Mouse (Mus musculus) brain, embryonic 14.5 days (tissue): Measurements from ENCODE around the gene Hist1h2bf. TPM values are rescaled to one million over a fixed set of nuclear protein-coding genes. Genes with fewer than 3 reads are reported as not detected.
"Not testable (repeated sequence)": the region's sequence is repeated elsewhere in the genome, so short reads cannot be mapped to it uniquely, and the experiment has no call there.

Source experiments
- DNase-seq: peaks from one replicate; pipeline ENCODE4 v3.0.0-alpha.2; 2011; ENCODE audit warnings: low read depth
- CTCF ChIP-seq: fragments of 200-500 bp; IDR thresholded peaks from 2 replicates; pipeline ENCODE4 v1.5.1; 2012; ENCODE audit warnings: inconsistent platforms, mild to moderate bottlenecking, moderate library complexity, borderline replicate concordance; ENCODE audit not compliant: insufficient read depth, insufficient read length; ENCODE audit errors: extremely low read depth
- POLR2A ChIP-seq: fragments of 200-500 bp; IDR thresholded peaks from 2 replicates; pipeline ENCODE4 v1.6.1; 2012; ENCODE audit warnings: mild to moderate bottlenecking, inconsistent platforms, borderline replicate concordance; ENCODE audit not compliant: poor library complexity, insufficient read depth, insufficient read length, severe bottlenecking; ENCODE audit errors: extremely low read depth
- polyA plus RNA-seq: library from polyadenylated mRNA; depleted of rRNA; stranded (reverse); fragments of >200 nt; gene quantifications from 2 replicates; pipeline ENCODE4 v1.2.3, GENCODE M21; 2012

The Hist1h2bf gene
- polyA plus RNA-seq, 1 experiment: 21.6 TPM

DNA sequence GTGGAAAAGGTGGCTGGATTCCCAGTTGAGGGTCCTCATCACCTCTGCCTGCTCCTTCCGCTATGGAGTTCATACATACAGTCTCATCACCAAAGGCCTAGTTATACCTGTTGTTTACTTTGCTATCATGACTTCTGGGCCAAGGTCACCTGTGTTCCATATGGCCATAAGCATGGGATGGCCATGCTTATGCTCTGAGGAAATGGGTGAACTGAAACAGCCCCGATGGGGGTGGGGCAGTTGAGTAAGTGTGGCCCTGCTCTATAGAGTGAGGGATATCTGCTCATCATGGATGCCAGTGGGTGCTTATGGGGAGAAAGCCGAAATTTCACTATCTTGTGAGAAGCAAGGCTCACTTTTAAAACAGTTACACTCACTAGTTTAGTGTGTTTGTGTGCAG is 31.1 kb upstream of the Hist1h2bf start:
- TF ChIP-seq POLR2A: no peak
- no peak for TF ChIP-seq CTCF
- DNase-seq: no peak

DNA sequence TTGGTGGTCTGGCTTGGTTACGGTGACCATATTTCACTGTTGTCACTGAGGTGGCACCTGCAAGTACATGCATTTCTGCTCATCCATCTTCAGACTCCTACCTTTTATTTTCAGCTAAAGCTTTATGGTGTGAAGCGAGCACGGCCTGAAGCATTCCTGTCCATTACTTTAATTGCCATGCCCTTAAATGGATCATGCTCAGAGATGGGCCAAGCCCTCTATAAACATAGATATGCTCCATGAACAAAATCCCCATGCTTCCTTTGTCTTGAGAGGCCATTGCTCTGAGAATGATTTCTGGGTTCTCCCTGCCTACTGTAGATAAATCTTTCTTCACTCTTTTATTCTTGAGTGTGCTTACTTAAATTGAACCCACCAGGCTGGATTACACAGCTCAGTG is 30.5 kb upstream of the Hist1h2bf start:
- TF ChIP-seq POLR2A: no peak
- no peak for TF ChIP-seq CTCF
- DNase-seq: no peak

DNA sequence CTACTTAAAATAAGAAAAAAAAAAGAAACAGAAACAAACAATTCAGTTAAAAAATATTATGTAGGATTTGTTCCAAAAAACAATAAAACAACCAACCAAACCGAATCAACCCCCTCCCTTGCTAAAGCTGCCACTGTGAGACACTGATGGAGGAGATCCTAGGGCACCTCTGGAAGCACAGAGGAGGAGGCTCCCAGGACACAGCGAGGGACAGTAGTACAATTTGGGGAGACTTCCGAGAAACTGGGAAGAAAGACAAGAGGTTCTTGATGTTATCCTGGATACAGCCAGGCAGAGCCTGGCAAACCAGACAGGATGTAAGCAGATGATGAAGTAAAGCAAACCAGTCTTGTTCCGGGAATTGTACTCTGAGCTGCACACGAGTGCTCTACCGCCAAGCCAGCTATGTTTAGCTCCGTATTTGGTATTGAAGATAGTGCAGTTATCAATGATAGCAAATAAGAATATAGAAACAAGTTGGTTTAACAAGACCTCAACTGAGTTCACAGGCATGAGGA is 29.2 kb upstream of the Hist1h2bf start:
- DNase-seq: no peak
- TF ChIP-seq CTCF: no peak
- no peak for TF ChIP-seq POLR2A

DNA sequence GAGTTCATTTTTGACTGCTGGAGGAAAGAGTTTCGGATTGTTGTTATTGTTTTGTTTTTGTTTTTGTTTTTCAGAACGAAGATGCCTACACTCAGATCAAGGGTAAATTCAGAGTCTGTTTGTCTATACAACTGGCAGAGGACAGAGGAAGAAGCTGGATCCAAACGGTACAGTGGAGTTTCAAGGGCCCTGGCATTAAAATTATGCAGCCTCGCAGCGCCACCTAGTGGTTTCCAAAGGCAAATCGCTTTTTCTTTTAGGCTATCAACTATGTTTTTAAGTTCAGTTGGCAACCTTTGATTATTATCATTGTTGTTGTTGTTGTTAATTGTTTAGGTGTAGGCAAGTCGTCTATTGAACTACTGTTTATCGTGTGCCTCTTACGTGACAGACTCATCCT is 24.0 kb upstream of the Hist1h2bf start:
- TF ChIP-seq CTCF: peak; percentile 84
- TF ChIP-seq POLR2A: no peak
- DNase-seq: peak; percentile 88

DNA sequence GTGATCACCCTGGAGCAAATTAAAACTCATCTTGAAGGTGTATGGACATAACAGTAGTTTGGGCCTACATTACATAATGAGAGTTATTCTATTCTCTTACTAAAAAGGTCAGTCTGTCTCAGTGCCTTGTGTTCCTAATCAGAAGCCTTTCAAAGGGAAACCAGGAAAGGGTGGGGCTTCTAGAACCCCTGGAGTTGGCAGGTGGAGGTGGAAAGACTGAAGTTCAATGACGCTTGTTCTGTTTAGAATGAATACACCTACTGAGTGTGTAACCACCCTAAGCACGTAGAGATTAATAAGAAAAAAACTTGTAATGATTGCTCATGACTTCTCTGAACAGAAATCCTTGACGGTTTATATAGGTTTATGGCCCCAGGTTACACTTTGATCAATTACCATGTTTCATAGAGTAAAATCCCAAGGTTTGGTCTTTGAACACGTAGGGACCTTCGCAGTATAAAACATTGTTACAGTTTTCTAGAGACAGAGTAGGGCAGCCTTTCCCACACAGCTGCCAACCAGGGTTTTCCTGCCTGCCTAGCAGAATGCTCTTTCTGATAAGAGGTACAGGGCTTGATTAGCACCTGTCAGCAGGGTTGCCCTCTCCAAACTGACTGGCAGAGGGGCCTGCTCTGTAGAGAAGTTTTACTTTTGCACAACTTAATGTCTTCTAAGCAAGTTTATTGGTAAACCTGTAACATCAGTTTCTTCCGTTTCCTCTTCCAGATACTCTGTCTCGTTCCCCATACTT is 21.8 kb upstream of the Hist1h2bf start:
- no peak for DNase-seq
- TF ChIP-seq CTCF (no peak), POLR2A (no peak)

DNA sequence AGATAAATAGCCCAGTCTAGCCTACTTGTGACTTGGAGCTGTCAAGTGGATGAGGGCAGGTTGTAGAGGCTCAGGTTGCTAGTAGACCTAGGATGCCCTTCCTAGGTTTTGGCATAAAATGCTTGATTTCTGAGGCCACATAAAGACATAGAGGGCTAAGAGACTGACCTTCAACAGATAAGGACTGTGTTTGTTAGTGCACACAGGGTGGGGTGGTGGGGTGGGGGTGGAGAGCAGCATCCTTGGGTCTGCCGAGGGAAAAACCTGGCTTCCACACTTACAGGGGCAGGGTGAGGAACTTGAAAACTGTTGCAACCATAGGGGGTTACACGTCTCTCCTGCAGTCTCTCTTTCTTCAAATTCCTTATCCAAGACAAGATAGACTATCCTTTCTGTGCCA is 21.2 kb upstream of the Hist1h2bf start:
- TF ChIP-seq POLR2A (no peak), CTCF (no peak)
- no peak for DNase-seq

DNA sequence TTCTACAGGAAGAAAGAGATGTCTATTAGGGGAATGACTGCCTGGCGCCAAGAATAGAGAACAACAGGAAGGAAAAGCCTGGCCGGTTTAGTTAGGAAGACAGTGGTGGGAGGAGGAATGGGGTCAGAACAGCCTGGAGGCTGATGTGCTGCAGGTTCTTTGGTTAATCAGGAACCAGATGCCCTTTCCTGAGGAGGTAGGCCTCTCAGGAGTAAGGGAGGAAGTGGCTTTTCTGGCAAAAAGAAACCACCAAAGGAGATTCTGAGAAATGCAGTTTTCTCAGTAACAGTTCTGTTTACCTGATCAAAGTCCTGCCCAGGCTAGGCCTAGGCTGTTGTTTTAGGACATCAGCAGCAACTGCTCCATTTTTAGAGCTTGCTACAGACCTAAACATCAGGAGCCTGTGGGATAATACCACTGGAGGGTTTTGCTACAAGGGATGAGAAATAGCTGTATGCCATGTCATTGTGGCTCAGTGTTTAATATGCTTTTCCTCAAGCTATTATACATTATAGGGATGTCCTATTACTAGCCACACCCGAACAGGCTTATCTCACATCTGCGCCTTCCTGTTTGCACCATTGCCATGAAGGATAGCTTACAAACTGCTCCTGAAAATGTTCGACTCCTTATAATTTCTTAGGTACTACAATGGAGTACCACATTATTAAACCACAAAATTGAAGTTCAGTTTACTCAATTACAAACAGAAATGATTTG is 19.2 kb upstream of the Hist1h2bf start:
- TF ChIP-seq CTCF (no peak), POLR2A (no peak)
- no peak for DNase-seq

DNA sequence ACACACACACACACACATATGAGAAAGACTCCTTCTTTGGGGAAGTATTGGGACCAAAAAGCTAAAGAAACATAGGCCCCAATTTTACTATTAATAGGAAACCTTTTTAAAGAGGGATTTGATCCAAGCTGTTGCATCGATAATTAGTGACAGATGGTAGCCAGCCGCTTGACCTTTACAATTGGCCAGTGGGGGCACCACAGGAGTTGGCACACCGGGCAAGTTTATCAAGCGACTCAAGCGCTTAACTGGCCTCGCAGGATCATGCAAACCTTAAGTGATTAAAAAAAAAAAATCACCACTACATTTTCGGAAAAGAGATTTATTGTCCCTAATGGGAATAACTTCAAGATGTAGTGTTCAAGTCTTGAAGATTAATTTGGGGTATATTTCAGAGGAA is 18.6 kb upstream of the Hist1h2bf start:
- no peak for DNase-seq
- TF ChIP-seq CTCF (no peak), POLR2A (no peak)

DNA sequence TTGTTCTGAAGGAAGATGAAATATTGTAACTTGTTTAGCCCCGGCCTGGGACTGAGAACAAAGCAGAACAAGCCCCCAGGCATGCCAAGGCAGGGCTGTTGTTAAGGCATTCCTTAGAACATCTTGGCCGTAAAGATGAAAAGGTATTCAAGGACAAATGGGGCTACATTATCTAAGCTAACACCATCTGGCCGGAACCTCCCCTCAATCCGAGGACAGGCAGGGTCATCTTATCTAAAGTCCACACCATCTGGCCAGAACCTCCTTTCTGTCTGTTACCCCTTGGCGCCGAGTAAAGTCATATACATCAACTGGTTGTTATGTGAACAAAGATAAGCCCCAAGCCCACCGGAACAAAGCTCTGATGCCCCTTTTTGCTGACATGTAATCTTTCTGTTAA is 17.9 kb upstream of the Hist1h2bf start:
- not testable (repeated sequence) for DNase-seq

DNA sequence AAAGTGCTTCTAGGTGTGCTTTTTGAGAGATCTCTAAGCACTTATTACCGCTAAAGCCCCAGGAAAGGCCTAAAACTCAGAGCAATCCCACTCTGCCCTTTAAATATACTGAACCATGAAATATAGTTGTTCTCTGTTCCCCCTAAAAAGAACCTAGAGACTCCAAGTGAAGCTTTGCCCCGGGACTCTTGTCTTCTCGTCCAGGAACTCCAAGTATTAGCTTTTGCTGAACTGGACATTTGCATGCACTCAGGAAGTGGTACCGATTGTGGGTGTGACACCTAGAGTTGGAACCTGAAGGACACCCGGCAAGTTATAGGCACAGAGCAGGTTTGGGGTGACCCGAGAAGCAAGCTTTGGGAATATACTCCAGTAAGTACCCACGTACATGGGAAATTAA is 17.2 kb upstream of the Hist1h2bf start:
- TF ChIP-seq CTCF (no peak), POLR2A (no peak)
- DNase-seq: no peak

DNA sequence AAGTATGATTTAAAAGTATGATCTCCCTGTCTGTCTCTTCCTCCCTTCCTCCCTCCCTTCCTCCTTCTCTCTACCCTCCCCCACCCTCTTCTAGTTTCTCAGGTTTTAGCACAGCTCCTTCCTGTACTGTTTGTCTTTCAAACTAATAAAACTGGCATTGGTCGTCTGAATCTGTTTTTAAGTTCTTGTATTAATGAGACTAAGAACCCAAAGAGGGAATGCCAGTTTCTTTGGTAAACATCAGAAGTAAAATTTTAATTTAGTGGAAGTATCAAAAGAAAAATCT is 12.9 kb upstream of the Hist1h2bf start:
- no peak for TF ChIP-seq POLR2A
- no peak for TF ChIP-seq CTCF

More for the DNA sequence above, 12.9 kb upstream of the Hist1h2bf start:
- peak; percentile 20 for DNase-seq
